Mouse (Mus musculus): ENCODE measurements around the gene Kpna4. TPM values are rescaled to one million over a fixed set of nuclear protein-coding genes. Genes with fewer than 3 reads are reported as not detected.

Gene Kpna4
- total and polyA plus RNA-seq, 2 experiments from 2014 or later: 18.6 to 31.3 TPM

- 62% methylated on average over 7 of the region's 7 CpGs for WGBS
- Histone ChIP-seq H3K27ac (ENCODE audit: low read depth) (no peak overlapping the region), H3K27me3 (ENCODE audit: control insufficient read depth, insufficient read depth, low read length) (no peaks in the 10 kb centered on the region), H3K36me3 (replicated peaks; ENCODE audit: control insufficient read depth, insufficient read depth, low read length) (no peaks in the 10 kb centered on the region), H3K9me3 (replicated peaks; ENCODE audit: control insufficient read depth, low read length) (no peaks in the 10 kb centered on the region), H3K4me1 (ENCODE audit: control insufficient read depth, insufficient read depth) (no peaks in the 10 kb centered on the region), H3K9ac (replicated peaks; ENCODE audit: low read depth, low read length) (no peak overlapping the region), H3K4me2 (ENCODE audit: low read depth, low read length) (no peak overlapping the region), H3K4me3 (ENCODE audit: low read depth, low read length) (no peak overlapping the region)
- DNase-seq (ENCODE audit: low spot score) (no peak), ATAC-seq (ENCODE audit: insufficient read depth, low read depth) (no peak)
- TF ChIP-seq EP300 (IDR thresholded peaks at IDR 0.05; ENCODE audit: low read depth) (no peak), CTCF (IDR thresholded peaks at IDR 0.05; ENCODE audit: low read depth) (no peak)
Observed at GRCm38 (mm10) chr3:69054760-69055432, 72.0 kb downstream of the Kpna4 start.

- TF ChIP-seq CTCF (IDR thresholded peaks at IDR 0.05; ENCODE audit: low read depth) (no peak), EP300 (IDR thresholded peaks at IDR 0.05; ENCODE audit: low read depth) (no peak)
- H3K4me1 ChIP-seq (ENCODE audit: control insufficient read depth, insufficient read depth): no peaks in the 10 kb centered on the region
- 87% methylated on average over 11 of the region's 11 CpGs for WGBS
- DNase-seq (ENCODE audit: low spot score): no peak
- no peak overlapping the region for H3K27ac ChIP-seq (ENCODE audit: low read depth)
- H3K4me3 ChIP-seq (ENCODE audit: low read depth, low read length): no peak overlapping the region
- no peaks in the 10 kb centered on the region for H3K36me3 ChIP-seq (replicated peaks; ENCODE audit: control insufficient read depth, insufficient read depth, low read length)
- no peaks in the 10 kb centered on the region for H3K9me3 ChIP-seq (replicated peaks; ENCODE audit: control insufficient read depth, low read length)
- ATAC-seq (ENCODE audit: insufficient read depth, low read depth): no peak
- no peaks in the 10 kb centered on the region for H3K27me3 ChIP-seq (ENCODE audit: control insufficient read depth, insufficient read depth, low read length)
- no peak overlapping the region for H3K9ac ChIP-seq (replicated peaks; ENCODE audit: low read depth, low read length)
- H3K4me2 ChIP-seq (ENCODE audit: low read depth, low read length): no peak overlapping the region
Observed at GRCm38 (mm10) chr3:69051894-69052293, 75.0 kb downstream of the Kpna4 start.

GRCm38 (mm10) chr3:69049011-69049410, 77.9 kb downstream of the Kpna4 start:
- H3K4me2 ChIP-seq (ENCODE audit: low read depth, low read length): no peak overlapping the region
- H3K4me1 ChIP-seq (ENCODE audit: control insufficient read depth, insufficient read depth): no peaks in the 10 kb centered on the region
- WGBS: 83% methylated on average over 6 of the region's 6 CpGs

DNA sequence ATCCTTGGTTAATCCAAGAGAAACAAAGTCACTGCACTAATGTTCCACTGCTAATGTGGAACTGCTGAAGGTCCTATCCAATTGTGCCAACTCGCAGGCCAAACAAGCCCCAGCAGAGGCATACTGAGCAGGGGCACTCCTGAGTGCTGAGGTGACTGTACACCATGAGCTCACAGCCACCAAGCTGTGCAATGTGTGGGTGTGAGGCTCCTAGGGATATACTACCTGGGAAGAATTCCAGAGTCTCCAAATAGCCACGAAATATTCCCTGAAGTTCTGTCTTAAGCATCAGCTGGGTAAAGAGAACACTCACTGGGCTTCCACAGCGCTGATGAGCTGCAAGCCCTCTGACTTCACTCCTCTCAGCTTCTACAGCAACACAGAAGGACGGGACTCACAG, 79.2 kb downstream of the Kpna4 start:
- Histone ChIP-seq H3K9ac (replicated peaks; ENCODE audit: low read depth, low read length) (no peak overlapping the region), H3K4me3 (ENCODE audit: low read depth, low read length) (no peak overlapping the region), H3K4me2 (ENCODE audit: low read depth, low read length) (no peak overlapping the region), H3K27me3 (ENCODE audit: control insufficient read depth, insufficient read depth, low read length) (no peaks in the 10 kb centered on the region), H3K4me1 (ENCODE audit: control insufficient read depth, insufficient read depth) (no peaks in the 10 kb centered on the region), H3K9me3 (replicated peaks; ENCODE audit: control insufficient read depth, low read length) (no peaks in the 10 kb centered on the region), H3K27ac (ENCODE audit: low read depth) (no peak overlapping the region), H3K36me3 (replicated peaks; ENCODE audit: control insufficient read depth, insufficient read depth, low read length) (no peaks in the 10 kb centered on the region)
- ATAC-seq (ENCODE audit: insufficient read depth, low read depth) (no peak), DNase-seq (ENCODE audit: low spot score) (no peak)
- WGBS: 81% methylated on average over 4 of the region's 4 CpGs
- TF ChIP-seq CTCF (IDR thresholded peaks at IDR 0.05; ENCODE audit: low read depth) (no peak), EP300 (IDR thresholded peaks at IDR 0.05; ENCODE audit: low read depth) (no peak)

More at GRCm38 (mm10) chr3:69049011-69049410, 77.9 kb downstream of the Kpna4 start:
- Histone ChIP-seq H3K4me3 (ENCODE audit: low read depth, low read length) (no peak overlapping the region), H3K36me3 (replicated peaks; ENCODE audit: control insufficient read depth, insufficient read depth, low read length) (no peaks in the 10 kb centered on the region), H3K27me3 (ENCODE audit: control insufficient read depth, insufficient read depth, low read length) (no peaks in the 10 kb centered on the region), H3K27ac (ENCODE audit: low read depth) (no peak overlapping the region), H3K9me3 (replicated peaks; ENCODE audit: control insufficient read depth, low read length) (no peaks in the 10 kb centered on the region), H3K9ac (replicated peaks; ENCODE audit: low read depth, low read length) (no peak overlapping the region)
- no peak for DNase-seq (ENCODE audit: low spot score)
- TF ChIP-seq CTCF (IDR thresholded peaks at IDR 0.05; ENCODE audit: low read depth) (no peak), EP300 (IDR thresholded peaks at IDR 0.05; ENCODE audit: low read depth) (no peak)
- no peak for ATAC-seq (ENCODE audit: insufficient read depth, low read depth)

GRCm38 (mm10) chr3:69046509-69046908, 80.4 kb downstream of the Kpna4 start:
- no peak for ATAC-seq (ENCODE audit: insufficient read depth, low read depth)
- H3K4me1 ChIP-seq (ENCODE audit: control insufficient read depth, insufficient read depth): no peaks in the 10 kb centered on the region
- no peak overlapping the region for H3K4me2 ChIP-seq (ENCODE audit: low read depth, low read length)
- H3K4me3 ChIP-seq (ENCODE audit: low read depth, low read length): no peak overlapping the region
- H3K27ac ChIP-seq (ENCODE audit: low read depth): no peak overlapping the region
- WGBS: 47% methylated on average over 4 of the region's 4 CpGs
- H3K36me3 ChIP-seq (replicated peaks; ENCODE audit: control insufficient read depth, insufficient read depth, low read length): no peaks in the 10 kb centered on the region
- TF ChIP-seq CTCF (IDR thresholded peaks at IDR 0.05; ENCODE audit: low read depth) (no peak), EP300 (IDR thresholded peaks at IDR 0.05; ENCODE audit: low read depth) (no peak)
- H3K9me3 ChIP-seq (replicated peaks; ENCODE audit: control insufficient read depth, low read length): no peaks in the 10 kb centered on the region
- no peak overlapping the region for H3K9ac ChIP-seq (replicated peaks; ENCODE audit: low read depth, low read length)
- no peaks in the 10 kb centered on the region for H3K27me3 ChIP-seq (ENCODE audit: control insufficient read depth, insufficient read depth, low read length)
- DNase-seq (ENCODE audit: low spot score): no peak

DNA sequence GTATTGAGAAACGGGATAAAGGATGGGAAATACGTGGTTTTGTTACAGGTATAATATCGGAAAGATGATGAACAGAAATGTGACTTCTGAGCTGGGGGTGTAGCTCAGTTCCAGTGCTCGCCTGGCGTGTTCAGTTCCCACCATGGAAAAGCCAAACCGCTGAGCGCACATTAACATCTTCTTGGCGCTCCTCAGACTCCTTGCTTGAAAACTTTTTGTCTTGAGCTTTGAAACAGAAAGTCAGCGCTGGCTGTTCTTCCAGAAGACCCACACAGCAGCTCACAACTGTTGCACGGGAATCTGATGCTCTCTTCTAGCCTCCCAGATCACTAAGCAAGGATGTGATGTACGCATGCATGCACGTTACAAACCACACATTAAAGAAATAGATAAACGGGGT, 81.2 kb downstream of the Kpna4 start:
- H3K27ac ChIP-seq (ENCODE audit: low read depth): no peak overlapping the region
- H3K4me1 ChIP-seq (ENCODE audit: control insufficient read depth, insufficient read depth): no peaks in the 10 kb centered on the region
- WGBS: 35% methylated on average over 13 of the region's 13 CpGs
- no peaks in the 10 kb centered on the region for H3K9me3 ChIP-seq (replicated peaks; ENCODE audit: control insufficient read depth, low read length)
- H3K9ac ChIP-seq (replicated peaks; ENCODE audit: low read depth, low read length): peak overlapping the region; percentile 72; the same call in 1 of the 2 replicates
- TF ChIP-seq EP300 (IDR thresholded peaks at IDR 0.05; ENCODE audit: low read depth) (no peak), CTCF (IDR thresholded peaks at IDR 0.05; ENCODE audit: low read depth) (no peak)
- ATAC-seq (ENCODE audit: insufficient read depth, low read depth) (no peak), DNase-seq (ENCODE audit: low spot score) (no peak)
- peak overlapping the region; percentile 62 for H3K4me2 ChIP-seq (ENCODE audit: low read depth, low read length)
- H3K36me3 ChIP-seq (replicated peaks; ENCODE audit: control insufficient read depth, insufficient read depth, low read length): no peaks in the 10 kb centered on the region
- H3K27me3 ChIP-seq (ENCODE audit: control insufficient read depth, insufficient read depth, low read length): no peaks in the 10 kb centered on the region
- H3K4me3 ChIP-seq (ENCODE audit: low read depth, low read length): peak overlapping the region; percentile 94

Data from heart, postnatal 0 days (tissue).